Mouse (Mus musculus) mesoderm, embryonic 11.5 days (tissue): ENCODE data around the gene Cpe.
A peak's percentile ranks its signal among the peaks of the same experiment; 100 is the strongest.

Source experiments
- DNase-seq: peaks from one replicate; pipeline ENCODE4 v3.0.0-alpha.2; 2012; ENCODE audit warnings: low read depth, low spot score

The Cpe gene

GRCm38 (mm10) chr8:64548054-64548850 is 144.6 kb downstream of the Cpe start:
- DNase-seq, result peak; percentile 69

- no peak for DNase-seq
Observed at GRCm38 (mm10) chr8:64543441-64543840, 149.4 kb downstream of the Cpe start.
